Comparison of ENCODE assay signal across 8 mouse cellular contexts in the genomic region with DNA sequence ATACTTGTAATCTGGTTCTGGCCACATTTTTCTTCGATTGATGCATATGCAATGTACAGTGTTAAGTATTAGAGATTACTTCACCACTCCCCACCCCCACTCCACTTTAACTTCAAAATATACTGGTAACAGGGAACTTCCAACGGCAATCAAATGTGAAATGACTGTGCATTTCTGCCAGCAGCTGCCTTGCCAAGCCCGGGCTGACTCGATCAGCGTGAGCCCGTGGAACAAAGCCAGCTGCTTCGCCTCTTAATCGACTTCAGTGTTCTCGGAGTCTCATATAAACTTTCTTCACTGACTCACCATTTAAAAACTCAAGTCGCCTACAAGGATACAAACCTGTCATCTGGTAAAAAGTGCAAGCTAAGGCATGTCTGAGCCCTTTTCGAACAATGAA.
DNase-seq lines count a peak whose midpoint lies in the region; ATAC-seq lines count a peak whose summit lies in the region.

No protein-coding gene starts in this region.

- H3K27ac ChIP-seq in neural tube, embryonic 11.5 days (ENCODE audit: low read depth, low read length): no peak overlapping the region

- H3K27me3 ChIP-seq in neural tube, embryonic 11.5 days (ENCODE audit: control insufficient read depth, insufficient read depth, low read length): no peaks in the 10 kb centered on the region

- peak; percentile 46; the same call in 1 of the 2 replicates for ATAC-seq in neural tube, embryonic 11.5 days (ENCODE audit: insufficient read depth, low FRiP score, low TSS enrichment)

- no peak overlapping the region for H3K4me2 ChIP-seq in neural tube, embryonic 11.5 days (ENCODE audit: low read depth)

- 77% methylated on average over 11 of the region's 11 CpGs for WGBS in neural tube, embryonic 11.5 days

- H3K9ac ChIP-seq in neural tube, embryonic 11.5 days (ENCODE audit: low read length): no peak overlapping the region

- no peak overlapping the region for H3K4me3 ChIP-seq in neural tube, embryonic 11.5 days (ENCODE audit: low read depth, low read length)

- intact Hi-C loops in gastrocnemius, postnatal 14 days (cut with DNase I; ENCODE audit: low total_unique reads): no loop called here

- H3K36me3 ChIP-seq in neural tube, embryonic 11.5 days (ENCODE audit: control insufficient read depth, insufficient read depth, low read length): no peaks in the 10 kb centered on the region

- no peaks in the 10 kb centered on the region for H3K4me1 ChIP-seq in neural tube, embryonic 11.5 days (ENCODE audit: control insufficient read depth, insufficient read depth, low read length)

- H3K9me3 ChIP-seq in neural tube, embryonic 11.5 days (ENCODE audit: control insufficient read depth, low read length): no peaks in the 10 kb centered on the region

- no peak for DNase-seq in neural tube, embryonic 11.5 days (ENCODE audit: low spot score)
- DNase-seq in neural tube, embryonic 10.5 days (ENCODE audit: extremely low spot score, low spot score): no peak
- peak; percentile 93 to 94 for DNase-seq in cerebellum, postnatal 10 days
- peak; percentile 71 for DNase-seq in gastrocnemius, postnatal 14 days
- peak; percentile 17 for DNase-seq in layer of hippocampus, adult 9-11 months
- DNase-seq in lung, postnatal 4 days: peak; percentile 36 to 62
- peak; percentile 71 for DNase-seq in right cerebral cortex, postnatal 4 days
- no peak for DNase-seq in c-Kit-positive CD71-positive TER-119-positive erythroid progenitor cells, embryonic 14.5 days (ENCODE audit: low spot score)

Comparison
In these comparisons a context has a peak if more than half of its experiments do, and no peak if none do; other contexts are left out.
1. DNase-seq: peak in cerebellum, postnatal 10 days (2 of 2), gastrocnemius, postnatal 14 days (single experiment), layer of hippocampus, adult 9-11 months (single experiment), lung, postnatal 4 days (2 of 2) and right cerebral cortex, postnatal 4 days (single experiment); none in neural tube, embryonic 11.5 days (single experiment), neural tube, embryonic 10.5 days (single experiment) and c-Kit-positive CD71-positive TER-119-positive erythroid progenitor cells, embryonic 14.5 days (single experiment).